Comparison of ENCODE assay signal across 8 mouse cellular contexts in the genomic region with DNA sequence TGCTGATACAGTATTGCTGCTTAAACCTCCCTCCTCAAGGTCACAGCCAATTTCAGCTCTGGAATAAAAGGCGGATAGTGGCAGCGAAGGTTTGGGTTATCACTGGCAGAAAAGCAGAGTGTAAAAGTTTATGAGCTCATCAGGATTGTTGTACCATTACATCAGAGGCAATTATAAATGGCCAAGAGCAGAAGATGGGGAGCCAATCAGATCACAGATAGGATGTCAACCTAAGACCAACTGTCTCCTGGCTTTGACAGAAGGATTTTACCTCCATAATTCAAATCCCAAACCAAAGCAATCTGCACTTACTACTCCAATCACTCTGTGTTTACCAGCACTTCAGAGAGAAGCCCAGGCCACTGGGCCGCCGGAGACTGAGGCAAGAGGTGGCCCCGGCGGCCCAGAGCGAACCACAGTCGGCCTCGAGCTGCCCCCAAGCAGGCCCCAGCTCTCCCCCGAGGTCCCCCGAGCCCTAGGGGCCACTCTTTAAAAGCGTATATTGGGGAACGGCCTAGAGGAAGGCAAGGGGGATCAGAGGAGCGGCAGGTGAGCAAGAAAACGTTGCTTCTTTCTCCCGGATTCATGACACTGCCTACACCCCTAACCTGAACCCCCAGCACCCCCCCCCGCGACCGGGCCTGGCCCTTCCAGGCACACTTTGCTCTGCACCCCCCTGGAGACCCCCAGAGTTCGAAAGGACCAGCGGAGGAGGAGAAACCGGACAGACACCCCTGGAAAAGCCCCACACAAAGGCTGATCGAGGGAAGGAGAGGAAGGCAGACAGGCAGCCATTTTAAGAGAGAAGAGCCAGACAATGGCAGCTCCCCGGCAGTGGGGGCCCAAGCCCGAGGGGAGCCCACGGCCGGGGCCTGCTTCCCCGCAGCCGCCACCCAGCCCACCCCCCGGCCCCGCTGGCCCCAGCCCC. TPM values are rescaled to one million over a fixed set of nuclear protein-coding genes. Genes with fewer than 3 reads are reported as not detected.
A peak's percentile ranks its signal among the peaks of the same experiment; 100 is the strongest.
DNase-seq lines count a peak whose midpoint lies in the region; ATAC-seq and TF ChIP-seq lines count a peak whose summit lies in the region.

No protein-coding gene starts in this region.

- H3K27me3 ChIP-seq in cerebellum, adult 2 months (ENCODE audit: control insufficient read depth, insufficient read depth, low read length), result no peaks in the 10 kb centered on the region
- H3K27me3 ChIP-seq in hindbrain, embryonic 15.5 days, result no peaks in the 10 kb centered on the region

- ATAC-seq in frontal cortex, adult (ENCODE audit: low TSS enrichment), result peak; percentile 58
- 0 out of 2 replicates have a peak, but pooled peaks have one; percentile 6 for ATAC-seq in hindbrain, embryonic 15.5 days (ENCODE audit: low FRiP score, low read depth)

- H3K4me1 ChIP-seq in lung, adult 2 months (ENCODE audit: control insufficient read depth, insufficient read depth, low read length), result peaks cover 22% of the 10 kb centered on the region
- peaks cover 17% of the 10 kb centered on the region for H3K4me1 ChIP-seq in cerebellum, adult 2 months (ENCODE audit: control insufficient read depth, insufficient read depth, low read length)
- peaks cover 58% of the 10 kb centered on the region for H3K4me1 ChIP-seq in hindbrain, embryonic 15.5 days (replicated peaks)

- no peak for TF ChIP-seq CTCF in lung, adult 2 months (IDR thresholded peaks at IDR 0.05; ENCODE audit: insufficient read depth, low read length)
- no peak for TF ChIP-seq CTCF in cerebellum, adult 2 months (IDR thresholded peaks at IDR 0.05; ENCODE audit: borderline replicate concordance, insufficient read depth, low read depth, low read length)

- TF ChIP-seq POLR2A in lung, adult 2 months (IDR thresholded peaks at IDR 0.05; ENCODE audit: borderline replicate concordance, extremely low read depth, low read depth, low read length), result no peak
- no peak for TF ChIP-seq POLR2A in cerebellum, adult 2 months (IDR thresholded peaks at IDR 0.05; ENCODE audit: borderline replicate concordance, insufficient read depth, low read length)

- 1% methylated on average over 31 of the region's 31 CpGs for WGBS in lung, adult 2 months
- under 1% methylated on average over 30 of the region's 31 CpGs for WGBS in cerebellum, adult 2 months
- under 1% methylated on average over 23 of the region's 31 CpGs for WGBS in hindbrain, embryonic 15.5 days

- no peaks in the 10 kb centered on the region for H3K9me3 ChIP-seq in hindbrain, embryonic 15.5 days

- peak overlapping the region; percentile 76 for H3K4me3 ChIP-seq in lung, adult 2 months (replicated peaks; ENCODE audit: extremely low read depth, low read depth, low read length)
- H3K4me3 ChIP-seq in cerebellum, adult 2 months (replicated peaks; ENCODE audit: insufficient read depth, low read depth, low read length), result peak overlapping the region; percentile 85
- H3K4me3 ChIP-seq in hindbrain, embryonic 15.5 days, result peak overlapping the region; percentile 97

- H3K4me2 ChIP-seq in hindbrain, embryonic 15.5 days, result peak overlapping the region; percentile 99

- DNase-seq in lung, adult 2 months, result peak; percentile 61
- DNase-seq in lung, postnatal 14 days, result no peak
- peak; percentile 47 to 78 for DNase-seq in cerebellum, adult 2 months
- peak; percentile 58 to 61 for DNase-seq in left cerebral cortex, adult 9 months (ENCODE audit: low spot score in 2 of 2)
- DNase-seq in mesoderm, embryonic 11.5 days (ENCODE audit: low read depth, low spot score), result peak; percentile 84
- peak; percentile 54 to 68 for DNase-seq in spleen, postnatal 10 days (ENCODE audit: low spot score in 2 of 2)

- H3K27ac ChIP-seq in cerebellum, adult 2 months (ENCODE audit: insufficient read depth, low read length), result peak overlapping the region; percentile 71; the same call in 1 of the 2 replicates
- peak overlapping the region; percentile 100 for H3K27ac ChIP-seq in hindbrain, embryonic 15.5 days (replicated peaks)

- no peaks in the 10 kb centered on the region for H3K36me3 ChIP-seq in hindbrain, embryonic 15.5 days

- peak overlapping the region; percentile 100 for H3K9ac ChIP-seq in hindbrain, embryonic 15.5 days

RNA-seq across cellular contexts. Expression of a gene that starts 4.8 kb away (rescaled TPM):
- polyA plus RNA-seq in lung, adult 2 months (2012; rRNA removed), result 68.3 and 77.3 TPM in 2 replicates
- 49.4 and 52.2 TPM in 2 replicates for polyA plus RNA-seq in cerebellum, adult 2 months (2012; rRNA removed)
- 30.0 and 31.2 TPM in 2 replicates for polyA plus RNA-seq in hindbrain, embryonic 15.5 days (2015; fragmentation: Nextera tagmentation; extraction: Ambion mirVana)
